Mouse (Mus musculus): ENCODE data around the gene Trabd2b.

DNA sequence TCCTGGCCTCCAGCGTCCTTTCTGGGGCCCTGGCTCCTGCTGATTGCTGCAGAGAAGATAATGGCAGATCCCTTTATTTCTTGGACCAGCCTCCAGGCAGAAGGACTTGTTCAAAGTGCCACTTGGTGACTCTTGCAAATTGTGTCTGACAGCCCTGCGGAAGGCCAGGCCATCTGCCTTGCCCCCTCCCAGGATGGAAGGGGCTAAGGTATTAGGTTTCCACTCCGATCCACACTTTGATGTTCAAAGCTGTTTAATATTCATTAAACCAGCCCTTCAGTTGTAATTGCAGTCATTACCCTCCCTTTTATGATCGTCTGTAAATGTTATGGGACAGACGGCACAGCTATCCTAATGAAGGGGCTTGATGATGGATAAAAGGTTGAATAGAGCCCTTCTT is 75.0 kb downstream of the Trabd2b start:
- no peak for TF ChIP-seq POLR2A (IDR thresholded peaks at IDR 0.05; ENCODE audit: borderline replicate concordance, insufficient read depth, low read length)
- no peak for TF ChIP-seq CTCF (IDR thresholded peaks at IDR 0.05; ENCODE audit: borderline replicate concordance, insufficient read depth, low read depth, low read length)
